Mouse (Mus musculus) C2C12 (cell line): ENCODE results near the gene Ercc1.

Source experiments
- CEBPB ChIP-seq: IDR thresholded peaks from one replicate; pipeline ENCODE4 v1.6.1; 2011; ENCODE audit warnings: low read depth, mild to moderate bottlenecking, control low read depth, moderate library complexity
- CTCF ChIP-seq: IDR thresholded peaks from one replicate; pipeline ENCODE4 v1.5.1; 2011; ENCODE audit not compliant: control insufficient read depth, insufficient read depth, insufficient read length
- FOSL1 ChIP-seq: IDR thresholded peaks from one replicate; pipeline ENCODE4 v1.8.0; 2011; ENCODE audit warnings: mild to moderate bottlenecking, low read length; ENCODE audit not compliant: poor library complexity, insufficient read depth, severe bottlenecking
- MAX ChIP-seq: IDR thresholded peaks from one replicate; pipeline ENCODE4 v1.6.1; 2011; ENCODE audit warnings: mild to moderate bottlenecking, control low read depth
- MYOD1 ChIP-seq: IDR thresholded peaks from one replicate; pipeline ENCODE4 v1.6.1; 2011; ENCODE audit warnings: low read depth; ENCODE audit not compliant: control insufficient read depth, insufficient read length
- MYOG ChIP-seq: IDR thresholded peaks from one replicate; pipeline ENCODE4 v1.6.1; 2011; ENCODE audit not compliant: control insufficient read depth, insufficient read length; ENCODE audit errors: extremely low read depth
- USF1 ChIP-seq: IDR thresholded peaks from one replicate; pipeline ENCODE4 v1.6.1; 2011; ENCODE audit warnings: low read depth, mild to moderate bottlenecking, control low read depth, moderate library complexity

DNA sequence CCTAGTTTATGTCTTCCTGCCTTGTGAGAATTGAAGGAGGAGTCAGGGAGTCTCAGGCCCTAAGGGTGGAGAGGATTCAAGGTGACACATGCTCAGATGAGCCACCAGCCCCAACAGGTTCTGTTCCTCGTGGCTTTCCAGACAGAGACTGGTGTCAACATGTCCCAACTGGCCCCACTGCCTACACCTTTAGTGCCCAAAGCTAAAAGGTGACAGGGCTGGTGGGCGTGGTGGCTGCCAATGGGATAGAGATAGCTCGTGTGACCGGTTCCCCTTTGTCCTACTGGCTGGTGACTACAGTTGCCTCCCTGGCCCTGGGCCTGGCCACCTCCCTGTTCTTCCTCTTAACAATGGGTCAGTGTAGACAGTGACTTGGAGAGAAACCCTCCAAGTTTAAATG lies 20.8 kb downstream of the Ercc1 start:
- no peak for TF ChIP-seq CTCF
- TF ChIP-seq USF1, result no peak
- no peak for TF ChIP-seq MAX
- no peak for TF ChIP-seq MYOG
- TF ChIP-seq CEBPB, result no peak
- no peak for TF ChIP-seq FOSL1
- no peak for TF ChIP-seq MYOD1
